Mouse (Mus musculus): ENCODE data around the gene Med27. TPM values are rescaled to one million over a fixed set of nuclear protein-coding genes. Genes with fewer than 3 reads are reported as not detected.
A peak's percentile ranks its signal among the peaks of the same experiment; 100 is the strongest.

Med27 gene
- total RNA-seq, 2 experiments from 2014 or later: 38.9 to 39.3 TPM

GRCm38 (mm10) chr2:29532173-29532572 lies 185.6 kb downstream of the Med27 start:
- Histone ChIP-seq H3K4me3 (no peak overlapping the region), H3K27ac (no peak overlapping the region)
- intact Hi-C loops (cut with DNase I): no loop called here
- TF ChIP-seq CTCF (IDR thresholded peaks at IDR 0.05): no peak; the same call in 1 of the 2 replicates
- no peak for DNase-seq (ENCODE audit: extremely low spot score in 1 of 2, low spot score in 2 of 2)

GRCm38 (mm10) chr2:29532921-29533320 lies 186.3 kb downstream of the Med27 start:
- Histone ChIP-seq H3K27ac (no peak overlapping the region), H3K4me3 (no peak overlapping the region)
- intact Hi-C loops (cut with DNase I): no loop called here
- DNase-seq (ENCODE audit: extremely low spot score in 1 of 2, low spot score in 2 of 2): no peak
- no peak for TF ChIP-seq CTCF (IDR thresholded peaks at IDR 0.05)

- intact Hi-C loops (cut with DNase I): no loop called here
- no peak for DNase-seq (ENCODE audit: extremely low spot score in 1 of 2, low spot score in 2 of 2)
- no peak overlapping the region for H3K4me3 ChIP-seq
- no peak for TF ChIP-seq CTCF (IDR thresholded peaks at IDR 0.05)
- H3K27ac ChIP-seq: no peak overlapping the region
These were observed 189.1 kb downstream of the Med27 start for GRCm38 (mm10) chr2:29535566-29536244.

GRCm38 (mm10) chr2:29536481-29536880 lies 189.9 kb downstream of the Med27 start:
- intact Hi-C loops (cut with DNase I): no loop called here
- DNase-seq (ENCODE audit: extremely low spot score in 1 of 2, low spot score in 2 of 2): no peak
- no peak for TF ChIP-seq CTCF (IDR thresholded peaks at IDR 0.05)
- Histone ChIP-seq H3K27ac (no peak overlapping the region), H3K4me3 (no peak overlapping the region)

- intact Hi-C loops (cut with DNase I): no loop called here
- DNase-seq (ENCODE audit: extremely low spot score in 1 of 2, low spot score in 2 of 2): no peak
These were observed 190.7 kb downstream of the Med27 start for GRCm38 (mm10) chr2:29537334-29537733.

GRCm38 (mm10) chr2:29542039-29542438 lies 195.4 kb downstream of the Med27 start:
- Histone ChIP-seq H3K27ac (no peak overlapping the region), H3K4me3 (peak overlapping the region; percentile 18; the same call in 1 of the 2 replicates)
- peak; percentile 40 to 42 for DNase-seq (ENCODE audit: extremely low spot score in 1 of 2, low spot score in 2 of 2)
- intact Hi-C loops (cut with DNase I): no loop called here
- no peak for TF ChIP-seq CTCF (IDR thresholded peaks at IDR 0.05)

More at GRCm38 (mm10) chr2:29537334-29537733, 190.7 kb downstream of the Med27 start:
- Histone ChIP-seq H3K27ac (no peak overlapping the region), H3K4me3 (no peak overlapping the region)
- no peak; the same call in 1 of the 2 replicates for TF ChIP-seq CTCF (IDR thresholded peaks at IDR 0.05)

- DNase-seq (ENCODE audit: extremely low spot score in 1 of 2, low spot score in 2 of 2): no peak
- no peak overlapping the region for H3K4me3 ChIP-seq
- no peak overlapping the region for H3K27ac ChIP-seq
- intact Hi-C loops (cut with DNase I): no loop called here
- no peak for TF ChIP-seq CTCF (IDR thresholded peaks at IDR 0.05)
These were observed 200.0 kb downstream of the Med27 start for GRCm38 (mm10) chr2:29546571-29546970.

- no peak for TF ChIP-seq CTCF (IDR thresholded peaks at IDR 0.05)
- intact Hi-C loops (cut with DNase I): no loop called here
- Histone ChIP-seq H3K4me3 (no peak overlapping the region), H3K27ac (no peak overlapping the region)
- no peak for DNase-seq (ENCODE audit: extremely low spot score in 1 of 2, low spot score in 2 of 2)
These were observed 205.4 kb downstream of the Med27 start for GRCm38 (mm10) chr2:29551816-29552585.

- intact Hi-C loops (cut with DNase I): no loop called here
These were observed 207.5 kb downstream of the Med27 start for GRCm38 (mm10) chr2:29553945-29554634.

GRCm38 (mm10) chr2:29558561-29558960 lies 211.9 kb downstream of the Med27 start:
- Histone ChIP-seq H3K4me3 (no peak overlapping the region), H3K27ac (no peak overlapping the region)
- no peak for DNase-seq (ENCODE audit: extremely low spot score in 1 of 2, low spot score in 2 of 2)
- intact Hi-C loops (cut with DNase I): no loop called here
- no peak for TF ChIP-seq CTCF (IDR thresholded peaks at IDR 0.05)

More at GRCm38 (mm10) chr2:29553945-29554634, 207.5 kb downstream of the Med27 start:
- peak in 1 of 2 experiments; percentile 24 for DNase-seq (ENCODE audit: extremely low spot score in 1 of 2, low spot score in 2 of 2)
- Histone ChIP-seq H3K4me3 (no peak overlapping the region), H3K27ac (no peak overlapping the region)
- TF ChIP-seq CTCF (IDR thresholded peaks at IDR 0.05): peak; percentile 84

- DNase-seq (ENCODE audit: extremely low spot score in 1 of 2, low spot score in 2 of 2): no peak
- intact Hi-C loops (cut with DNase I): no loop called here
These were observed 213.3 kb downstream of the Med27 start for GRCm38 (mm10) chr2:29559955-29560354.

GRCm38 (mm10) chr2:29561468-29561867 lies 214.8 kb downstream of the Med27 start:
- intact Hi-C loops (cut with DNase I): no loop called here
- Histone ChIP-seq H3K27ac (no peak overlapping the region), H3K4me3 (no peak overlapping the region)
- DNase-seq (ENCODE audit: extremely low spot score in 1 of 2, low spot score in 2 of 2): no peak
- TF ChIP-seq CTCF (IDR thresholded peaks at IDR 0.05): no peak

More at GRCm38 (mm10) chr2:29559955-29560354, 213.3 kb downstream of the Med27 start:
- Histone ChIP-seq H3K27ac (no peak overlapping the region), H3K4me3 (no peak overlapping the region)
- no peak for TF ChIP-seq CTCF (IDR thresholded peaks at IDR 0.05)

All from left cerebral cortex, adult 2 months (tissue).